Mouse (Mus musculus): ENCODE measurements around the gene Rmnd5a.
A peak's percentile ranks its signal among the peaks of the same experiment; 100 is the strongest.

Rmnd5a gene

GRCm38 (mm10) chr6:71442130-71442529, 1.7 kb upstream of the Rmnd5a start:
- DNase-seq (ENCODE audit: low read depth, low spot score): peak; percentile 11

- DNase-seq (ENCODE audit: low read depth, low spot score): no peak
These were observed 779 bp upstream of the Rmnd5a start for GRCm38 (mm10) chr6:71441251-71441580.

DNA sequence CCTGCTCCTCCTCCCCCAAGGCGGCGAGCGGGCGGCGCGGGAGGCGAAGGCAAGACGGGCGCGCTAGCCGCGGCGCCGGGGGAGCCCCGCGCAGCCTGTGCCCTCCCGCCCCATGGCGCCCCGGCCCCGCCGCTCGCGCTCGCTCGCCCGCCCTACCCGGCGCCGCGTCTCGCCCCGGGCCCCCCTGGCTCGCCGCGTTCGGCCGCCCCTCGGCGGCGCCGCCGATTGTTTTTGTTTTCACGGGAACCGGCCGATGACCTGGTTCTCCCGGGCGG, 283 bp downstream of the Rmnd5a start:
- DNase-seq (ENCODE audit: low read depth, low spot score): no peak

DNA sequence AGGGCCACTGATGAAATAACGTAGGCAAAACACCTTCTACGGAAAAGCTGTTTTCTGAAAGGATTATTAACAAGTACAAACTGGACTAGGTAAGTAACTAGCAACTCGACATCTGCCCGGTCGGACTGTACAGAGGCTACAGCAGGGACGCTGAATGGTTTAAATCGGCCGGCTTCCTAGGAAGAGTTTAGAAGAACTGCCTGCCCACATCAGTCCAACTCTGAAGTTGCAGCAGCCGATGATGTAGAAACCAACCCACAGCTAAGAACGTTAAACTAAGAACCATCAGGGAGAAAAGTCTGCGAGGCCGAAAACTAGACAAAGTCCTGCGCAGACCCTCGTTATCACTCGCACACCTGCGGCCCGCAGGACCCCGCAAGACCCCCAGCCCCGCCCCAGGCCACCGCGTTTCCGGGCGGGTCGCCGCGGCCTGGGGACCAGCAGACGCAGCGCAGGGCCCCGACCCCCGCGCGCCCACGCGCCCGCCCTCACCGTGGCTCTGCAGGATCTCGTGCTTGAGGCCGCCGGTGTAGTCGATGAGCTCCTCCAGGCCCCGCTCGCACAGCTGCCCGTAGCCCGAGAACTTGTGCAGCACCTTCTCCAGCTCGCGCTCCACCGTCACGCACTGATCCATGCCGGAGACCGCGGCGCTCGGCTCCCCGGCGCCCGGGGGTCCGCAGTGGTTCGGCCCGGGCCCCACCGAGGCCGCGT, 776 bp downstream of the Rmnd5a start:
- DNase-seq (ENCODE audit: low read depth, low spot score): peak; percentile 52

- no peak for DNase-seq (ENCODE audit: low read depth, low spot score)
These were observed 2.4 kb downstream of the Rmnd5a start for GRCm38 (mm10) chr6:71438070-71438469.

- no peak for DNase-seq (ENCODE audit: low read depth, low spot score)
These were observed 12.3 kb downstream of the Rmnd5a start for GRCm38 (mm10) chr6:71427996-71428725.

GRCm38 (mm10) chr6:71425681-71426080, 14.8 kb downstream of the Rmnd5a start:
- no peak for DNase-seq (ENCODE audit: low read depth, low spot score)

GRCm38 (mm10) chr6:71423116-71423515, 17.3 kb downstream of the Rmnd5a start:
- DNase-seq (ENCODE audit: low read depth, low spot score): no peak

- DNase-seq (ENCODE audit: low read depth, low spot score): no peak
These were observed 18.3 kb downstream of the Rmnd5a start for GRCm38 (mm10) chr6:71422162-71422561.

- DNase-seq (ENCODE audit: low read depth, low spot score): no peak
These were observed 19.6 kb downstream of the Rmnd5a start for GRCm38 (mm10) chr6:71420848-71421247.

DNA sequence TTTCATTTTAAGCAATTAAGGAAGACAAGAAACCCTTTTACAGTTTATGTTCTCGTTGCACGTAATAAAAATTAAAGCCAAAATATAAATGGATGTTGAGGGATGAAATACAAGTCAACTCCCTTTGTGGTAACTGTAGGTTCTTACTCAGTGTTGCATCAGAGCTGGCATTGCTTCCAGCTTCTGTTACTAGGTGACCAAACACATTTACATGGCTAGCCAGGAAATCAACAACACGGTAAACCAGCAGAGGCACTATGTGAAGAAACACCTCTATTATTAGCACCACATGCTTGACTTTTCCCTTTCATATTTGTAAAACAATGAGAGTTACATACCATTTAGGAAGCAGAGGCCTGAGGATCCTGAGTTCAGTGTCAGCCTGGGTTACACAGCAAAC, 21.6 kb downstream of the Rmnd5a start:
- no peak for DNase-seq (ENCODE audit: low read depth, low spot score)

DNA sequence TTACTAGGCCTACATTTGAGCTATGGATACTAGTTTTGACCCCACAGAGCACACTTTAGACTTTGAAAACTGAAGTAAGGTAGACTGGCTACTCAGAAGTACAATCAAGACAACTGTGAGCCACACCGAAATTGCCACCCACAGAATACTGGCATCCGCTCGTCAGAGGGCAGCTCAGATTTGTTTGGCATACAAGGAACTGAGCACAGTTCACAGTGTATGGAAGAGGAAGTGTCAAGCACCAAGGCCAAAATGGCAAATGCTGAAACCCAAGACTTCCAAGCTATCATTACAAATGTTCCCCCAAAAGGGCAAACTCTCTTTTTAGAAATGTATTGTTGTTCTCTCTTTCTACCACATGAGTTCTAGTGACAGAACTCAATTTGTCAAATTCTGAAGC, 25.0 kb downstream of the Rmnd5a start:
- DNase-seq (ENCODE audit: low read depth, low spot score): no peak

DNA sequence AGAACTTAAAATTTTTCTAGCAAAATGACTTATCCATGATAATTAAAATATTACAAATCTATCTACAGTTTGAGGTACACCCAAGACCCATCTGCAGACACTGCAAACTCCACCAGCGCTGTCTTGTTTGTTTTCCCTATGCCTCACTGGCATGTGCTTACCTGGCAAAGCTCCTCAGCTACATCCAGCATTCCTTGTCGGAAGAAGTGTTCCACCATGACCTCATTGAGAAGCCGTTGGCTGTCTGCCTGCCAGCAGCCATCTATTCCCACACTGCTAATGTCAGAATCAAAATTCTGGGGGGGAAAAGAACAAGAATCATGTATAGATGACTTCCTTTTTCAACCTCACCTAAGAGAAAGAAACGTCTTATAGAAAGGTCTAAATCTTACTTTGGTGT, 25.8 kb downstream of the Rmnd5a start:
- no peak for DNase-seq (ENCODE audit: low read depth, low spot score)

GRCm38 (mm10) chr6:71398829-71399609, 41.4 kb downstream of the Rmnd5a start:
- DNase-seq (ENCODE audit: low read depth, low spot score): peak; percentile 27

DNA sequence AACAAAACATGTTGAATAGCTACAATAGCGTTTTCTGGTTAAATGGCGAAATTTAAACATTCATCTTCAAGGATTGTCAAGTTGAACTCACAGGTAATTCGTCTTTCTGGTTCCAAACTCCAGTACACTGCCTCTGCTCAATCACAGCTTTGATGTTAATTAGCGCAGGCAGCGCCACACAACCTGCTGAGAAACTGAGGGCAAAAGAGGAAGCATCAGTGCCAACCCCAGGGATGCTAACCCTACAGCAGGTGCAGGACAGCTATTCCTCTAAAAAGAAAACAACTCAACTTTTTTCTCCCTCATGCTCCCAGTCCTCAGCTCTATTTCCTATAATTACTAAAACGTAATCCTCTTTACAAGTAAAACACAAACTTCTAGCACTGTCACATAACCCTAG, 43.7 kb downstream of the Rmnd5a start:
- DNase-seq (ENCODE audit: low read depth, low spot score): no peak

DNA sequence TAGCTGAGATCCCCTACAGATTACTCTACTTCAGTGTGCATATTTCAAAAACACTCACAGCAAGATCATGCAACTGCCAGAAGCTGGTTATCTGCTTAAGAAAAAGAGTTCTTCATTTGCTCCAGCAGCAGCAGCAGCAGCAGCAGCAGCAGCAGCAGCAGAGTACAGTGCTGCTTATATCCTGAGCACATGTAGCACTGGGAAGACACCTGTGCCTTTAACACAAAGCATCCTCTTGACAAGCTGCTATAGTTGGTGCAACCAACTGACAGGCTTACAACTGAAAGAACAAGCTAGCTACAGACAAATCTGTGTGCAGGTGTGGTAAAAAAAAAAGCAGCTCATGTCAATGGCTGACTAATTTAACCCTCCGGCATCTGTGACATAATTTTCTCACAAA, 44.4 kb downstream of the Rmnd5a start:
- DNase-seq (ENCODE audit: low read depth, low spot score): no peak

- DNase-seq (ENCODE audit: low read depth, low spot score): no peak
These were observed 49.9 kb downstream of the Rmnd5a start for GRCm38 (mm10) chr6:71390496-71390895.

DNA sequence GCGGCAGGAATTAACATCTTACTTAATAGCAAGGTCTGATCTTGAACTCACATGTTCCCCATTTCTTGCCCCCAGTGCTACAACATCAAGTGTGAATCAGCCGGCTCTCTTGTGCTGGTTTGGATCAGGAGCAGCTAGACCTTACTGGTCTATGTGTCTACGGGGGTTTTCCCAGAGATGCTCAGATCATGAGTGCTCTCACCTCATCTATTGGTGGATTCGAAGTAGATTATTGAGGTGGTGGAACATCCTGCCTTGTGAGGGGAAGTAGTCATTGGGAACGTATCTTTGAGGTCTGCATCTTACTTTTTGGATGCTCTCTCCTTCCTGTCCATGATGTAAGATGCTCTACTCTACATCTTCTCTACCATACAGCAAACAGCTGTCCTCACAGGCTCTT, 58.8 kb downstream of the Rmnd5a start:
- DNase-seq (ENCODE audit: low read depth, low spot score): no peak

- DNase-seq (ENCODE audit: low read depth, low spot score): no peak
These were observed 63.7 kb downstream of the Rmnd5a start for GRCm38 (mm10) chr6:71376711-71377110.

DNA sequence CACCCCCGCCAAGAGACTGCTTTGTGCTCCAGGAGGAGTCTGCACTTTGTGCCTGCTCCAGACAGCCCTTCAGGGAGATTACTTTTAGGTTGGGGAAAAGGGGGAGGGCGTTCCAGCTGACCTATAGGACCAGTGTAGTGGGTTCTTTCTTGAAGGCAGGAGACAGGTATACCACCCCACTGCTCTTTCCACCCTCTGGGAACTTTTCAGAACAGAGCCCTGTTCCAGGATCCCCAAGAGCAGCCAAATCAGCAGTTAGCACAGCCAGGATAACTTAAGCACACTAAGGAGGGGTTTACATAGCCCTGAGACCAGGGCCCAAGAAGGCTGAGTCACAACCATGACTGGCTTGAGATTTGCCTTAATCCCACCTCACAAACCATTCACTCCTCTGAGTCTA, 65.5 kb downstream of the Rmnd5a start:
- DNase-seq (ENCODE audit: low read depth, low spot score): no peak

DNA sequence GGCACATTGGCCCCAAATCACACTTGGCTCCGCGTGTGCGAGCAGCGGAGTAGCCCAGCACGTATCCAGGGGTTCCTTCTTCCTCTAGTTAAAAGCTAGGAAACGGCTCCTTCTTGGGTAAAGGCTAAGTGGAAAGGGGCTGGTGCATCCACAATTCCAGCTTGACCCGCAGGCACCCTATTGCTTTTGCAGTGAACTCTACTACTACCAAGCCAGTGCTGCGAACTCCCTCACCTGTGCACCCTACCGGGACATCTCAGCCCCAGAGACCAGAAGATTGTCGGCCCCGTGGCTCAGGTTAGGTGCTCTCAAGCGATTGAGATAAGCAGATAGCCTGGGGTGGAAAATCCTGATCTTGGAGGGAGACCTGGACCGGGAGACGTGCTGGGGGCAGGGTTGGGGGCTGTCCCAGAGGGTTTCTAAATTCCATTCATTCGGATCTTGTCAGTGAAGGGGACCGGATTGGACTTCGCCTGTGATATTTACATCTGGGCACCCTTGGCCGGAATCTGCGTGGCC, 66.1 kb downstream of the Rmnd5a start:
- DNase-seq (ENCODE audit: low read depth, low spot score): no peak

DNA sequence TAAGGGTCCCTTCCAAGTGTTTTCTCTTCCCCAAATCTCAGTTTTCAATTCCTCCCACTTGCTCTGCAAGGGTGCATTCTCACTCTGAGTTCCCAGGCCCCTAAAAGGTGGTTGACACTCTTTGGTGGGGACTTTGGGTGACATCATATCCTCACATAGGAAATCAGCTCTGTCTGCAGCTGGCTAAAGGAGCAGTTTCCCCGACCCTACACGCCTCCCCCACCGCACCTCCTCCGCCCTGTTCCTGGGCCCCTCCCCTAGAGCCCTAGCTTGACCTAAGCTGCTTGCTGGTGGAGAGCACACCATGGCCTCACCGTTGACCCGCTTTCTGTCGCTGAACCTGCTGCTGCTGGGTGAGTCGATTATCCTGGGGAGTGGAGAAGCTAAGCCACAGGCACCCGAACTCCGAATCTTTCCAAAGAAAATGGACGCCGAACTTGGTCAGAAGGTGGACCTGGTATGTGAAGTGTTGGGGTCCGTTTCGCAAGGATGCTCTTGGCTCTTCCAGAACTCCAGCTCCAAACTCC, 67.1 kb downstream of the Rmnd5a start, which contains the start of gene Cd8a:
Cd8a (plus strand) TSS at position 179 of the 527 bp plus-strand sequence.
- no peak for DNase-seq (ENCODE audit: low read depth, low spot score)
